Mouse (Mus musculus): ENCODE data around the gene Mreg.

The Mreg gene

DNA sequence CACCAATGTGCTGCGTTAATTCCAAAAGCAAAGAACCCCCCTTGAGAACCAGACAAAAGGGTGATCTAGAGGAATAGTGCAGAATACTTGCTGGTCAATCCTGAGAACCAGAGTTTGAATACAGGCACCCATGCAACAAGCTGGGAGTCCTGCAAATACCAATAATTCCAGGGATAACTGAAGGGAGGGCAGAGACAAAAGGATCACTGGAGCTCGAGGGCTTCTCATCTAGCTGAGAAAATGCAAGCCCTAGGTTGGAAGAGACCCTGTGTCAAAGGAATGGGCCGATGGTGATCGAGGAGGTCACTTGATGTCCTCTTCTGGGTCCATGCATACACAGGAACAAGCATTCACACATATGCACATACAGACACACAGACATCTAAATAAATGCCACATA lies 92.1 kb downstream of the Mreg start:
- no peak for DNase-seq

DNA sequence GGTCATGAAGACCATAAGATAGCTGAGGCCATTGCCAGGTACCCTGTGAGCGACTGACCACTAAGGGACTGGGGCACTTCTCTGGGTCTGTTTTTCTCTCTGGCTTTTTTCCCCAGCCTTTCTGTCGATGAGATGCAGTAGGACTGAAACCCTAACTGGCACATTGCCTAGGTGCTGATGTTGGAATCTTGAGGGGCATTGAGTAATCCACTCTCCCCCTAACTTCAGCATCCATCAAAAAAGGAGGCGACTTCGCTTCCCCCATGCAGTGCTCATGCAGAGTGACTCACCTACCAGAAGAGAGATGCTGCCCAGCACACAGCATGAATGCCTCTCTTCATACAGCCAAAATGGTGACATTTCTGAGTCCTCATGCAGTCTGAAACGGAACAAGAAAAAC lies 97.9 kb downstream of the Mreg start:
- DNase-seq = no peak
